Mouse (Mus musculus) spleen, postnatal 10 days (tissue): ENCODE results near the gene Cib4.

Source experiments
- DNase-seq, 2 experiments: peaks; one replicate each; pipeline ENCODE4 v3.0.0; 2021 to 2022; ENCODE audit warnings: low spot score in 2 of 2

Gene Cib4

GRCm38 (mm10) chr5:30545698-30546097 is at the start of gene Cib4:
Gene Cib4 (minus strand): TSS chr5:30545836.
- no peak for DNase-seq

DNA sequence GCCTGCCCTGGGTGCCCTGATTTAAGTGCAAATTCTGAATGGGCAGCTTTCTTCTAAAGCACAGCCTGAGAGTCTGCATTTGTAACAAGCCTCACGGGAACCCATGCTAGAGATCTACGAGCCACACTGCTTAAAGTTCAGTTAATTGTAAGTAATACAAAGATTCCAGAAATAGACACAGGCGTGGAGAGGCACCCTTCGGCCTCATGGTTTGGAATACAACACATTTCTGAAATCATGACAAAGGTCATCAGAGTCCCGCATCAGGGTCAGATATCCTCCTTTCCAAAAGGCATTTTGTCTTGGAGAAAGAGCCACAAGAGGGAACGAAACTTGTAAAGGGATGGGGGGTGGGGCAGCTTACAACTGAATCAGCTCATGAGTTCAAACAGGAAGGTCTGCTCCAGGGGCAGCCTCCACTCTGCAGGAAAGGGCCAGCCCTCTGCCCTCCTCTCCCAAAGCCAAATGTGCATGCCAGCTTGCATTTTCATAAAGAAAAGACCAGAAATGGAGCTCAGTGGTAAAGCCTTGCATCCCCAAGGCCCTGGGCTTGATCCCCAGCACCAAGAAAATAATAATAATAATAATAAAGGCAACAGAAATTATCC is 49.4 kb upstream of the Cib4 start:
- DNase-seq: no peak

DNA sequence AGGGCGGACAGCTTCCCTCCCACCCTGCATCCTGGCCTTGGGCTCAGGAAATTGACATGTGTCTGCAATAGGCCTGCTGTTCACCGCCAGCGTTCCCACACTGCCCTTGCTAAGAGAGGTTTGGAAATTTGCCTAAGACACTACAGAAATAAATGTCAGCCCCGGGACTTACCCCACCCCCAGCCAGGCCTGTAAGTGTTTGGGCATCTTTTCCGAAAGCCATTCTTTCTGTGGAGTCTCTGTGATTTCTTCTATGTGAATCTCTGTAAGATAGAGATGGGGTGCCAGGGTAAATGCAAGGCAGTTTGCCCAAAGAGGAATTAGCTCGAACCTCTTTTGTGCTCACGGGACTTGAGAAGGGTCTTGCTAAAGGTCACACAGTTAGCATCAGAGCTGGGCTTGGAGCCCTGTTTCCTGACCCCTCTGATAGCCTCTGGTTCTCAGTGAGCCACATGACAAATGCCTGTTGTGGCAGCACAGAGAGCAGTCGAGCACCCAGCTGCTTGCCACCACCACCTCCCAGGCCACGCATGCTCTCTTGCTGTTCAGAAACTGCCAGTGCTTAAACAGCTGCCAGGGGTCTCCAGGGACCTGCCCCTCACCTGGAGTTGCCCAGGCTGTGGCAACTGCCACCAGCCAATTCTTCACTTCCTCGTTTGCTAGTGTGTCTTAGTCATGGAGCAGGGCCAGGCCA is 48.3 kb upstream of the Cib4 start:
- DNase-seq: peak; percentile 13 to 78

DNA sequence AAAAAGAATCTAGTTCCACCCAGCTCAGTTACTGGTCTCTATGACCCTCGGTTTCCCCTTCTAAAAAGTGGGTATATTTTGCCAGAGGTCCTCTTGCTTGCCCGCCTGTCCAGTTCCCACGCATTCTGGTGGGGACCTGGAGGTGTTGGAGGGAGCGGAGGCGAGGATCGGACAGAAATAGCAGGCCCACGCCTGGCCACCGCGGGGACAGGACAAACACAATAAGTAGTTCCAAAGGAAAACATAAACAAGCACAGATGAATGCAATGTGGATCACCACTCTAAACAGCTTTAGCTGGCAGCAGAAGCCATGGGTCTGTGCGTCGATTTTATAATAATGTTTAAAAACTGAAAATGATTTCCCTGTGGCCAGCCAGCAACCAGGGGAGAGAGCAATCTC is 47.7 kb upstream of the Cib4 start:
- DNase-seq: no peak

GRCm38 (mm10) chr5:30592279-30592980 is 46.8 kb upstream of the Cib4 start:
- DNase-seq: no peak

DNA sequence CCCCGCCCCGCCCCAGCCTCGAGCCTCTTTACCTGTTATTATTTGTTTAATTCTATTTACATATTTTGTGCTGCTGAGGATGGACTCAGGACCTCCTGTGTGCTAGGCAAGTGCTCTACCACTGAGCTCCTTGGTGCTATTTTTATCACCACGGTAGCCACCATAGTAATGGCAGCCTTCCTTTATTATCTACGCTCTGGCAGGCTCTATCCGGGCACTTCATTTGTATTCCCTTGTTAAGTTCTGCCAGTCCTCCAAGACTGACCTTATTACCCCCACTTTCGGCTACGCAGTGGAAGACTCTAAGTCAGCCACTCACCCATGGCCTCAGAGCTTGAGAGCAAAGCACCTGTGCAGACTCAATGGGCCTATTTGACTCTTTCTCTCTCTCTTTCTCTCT is 46.1 kb upstream of the Cib4 start:
- DNase-seq: no peak

DNA sequence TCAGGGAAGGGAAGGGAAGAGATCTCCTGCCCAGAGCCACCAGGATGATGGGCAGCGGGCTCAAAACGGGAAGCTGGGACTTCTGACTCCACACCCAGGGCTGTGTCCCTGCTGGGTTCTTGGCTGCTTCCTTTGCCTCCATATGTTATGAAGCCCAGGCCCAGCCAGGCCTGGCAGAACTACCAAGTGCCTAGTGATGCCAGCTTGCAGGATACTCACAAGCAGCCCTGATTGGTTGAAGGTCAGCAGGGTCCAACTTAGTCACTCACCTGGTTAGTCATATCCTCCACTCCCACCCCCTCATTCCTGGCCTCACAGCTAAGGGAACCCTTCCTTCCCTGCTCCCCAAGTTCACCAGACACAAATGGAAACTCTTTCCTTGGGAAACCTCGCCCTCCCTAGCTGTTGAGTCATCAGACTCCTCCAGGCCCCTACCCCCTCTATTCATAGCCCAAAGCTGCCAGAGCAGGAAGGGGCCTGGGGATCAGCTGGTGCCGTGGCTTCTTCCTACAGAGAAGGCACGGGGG is 45.6 kb upstream of the Cib4 start:
- no peak for DNase-seq

GRCm38 (mm10) chr5:30590231-30590630 is 44.6 kb upstream of the Cib4 start:
- no peak for DNase-seq

- no peak for DNase-seq
Observed at GRCm38 (mm10) chr5:30589546-30589945, 43.9 kb upstream of the Cib4 start.

DNA sequence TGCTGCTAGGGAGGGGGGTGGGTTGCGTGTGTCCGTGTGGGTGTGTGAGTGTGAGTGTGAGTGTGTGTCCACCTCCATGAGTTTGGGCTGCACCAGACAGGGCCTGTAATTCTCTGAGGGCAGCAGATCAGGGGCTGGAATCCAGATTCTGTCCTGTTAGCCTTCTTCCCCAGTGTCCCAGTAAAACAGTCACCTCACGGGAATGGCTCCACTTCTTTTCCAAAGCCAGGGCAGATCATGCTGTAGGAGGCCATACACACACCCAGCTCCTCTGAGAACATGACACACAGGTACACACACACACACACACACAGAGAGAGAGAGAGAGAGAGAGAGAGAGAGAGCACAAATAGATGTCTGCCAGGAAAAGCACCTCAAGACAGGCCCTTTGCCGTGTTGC is 43.4 kb upstream of the Cib4 start:
- DNase-seq: no peak

- peak in 1 of 2 experiments; percentile 25 for DNase-seq
Observed at GRCm38 (mm10) chr5:30588301-30588968, 42.8 kb upstream of the Cib4 start.

DNA sequence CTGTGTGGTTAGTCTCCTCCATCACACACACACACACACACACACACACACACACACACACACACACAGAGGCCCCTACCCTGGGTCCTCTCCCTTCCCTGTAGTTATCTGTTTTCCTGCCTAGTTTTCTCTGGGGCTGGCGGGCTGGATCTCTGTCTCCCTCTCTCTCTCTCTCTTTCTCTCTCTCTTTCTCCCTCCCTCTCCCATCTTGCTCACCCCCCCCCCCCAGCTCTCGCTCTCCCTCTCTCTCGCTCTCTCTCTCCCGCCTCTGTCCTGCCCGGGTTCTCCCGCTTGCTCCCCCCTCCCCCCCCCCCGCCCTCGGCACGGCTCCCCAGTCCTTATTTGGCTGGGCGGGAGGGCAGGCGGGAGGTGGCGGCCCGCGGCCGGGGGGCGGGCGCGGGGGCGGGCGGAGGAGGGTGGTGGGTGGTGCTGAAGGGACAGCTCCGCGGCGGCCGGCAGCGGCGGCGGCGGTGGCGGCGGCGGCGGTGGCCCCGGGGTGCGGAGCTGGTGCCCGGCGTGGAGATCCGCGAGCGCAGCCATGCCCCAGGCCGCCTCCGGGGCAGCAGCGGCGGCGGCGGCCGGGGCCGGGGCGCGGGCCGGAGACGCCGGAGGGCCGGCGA is 42.2 kb upstream of the Cib4 start, which contains the start of gene Kcnk3:
Gene Kcnk3, plus strand, starts transcription at position 490 of the 620 bp plus-strand sequence.
- DNase-seq: peak; percentile 20 to 78

DNA sequence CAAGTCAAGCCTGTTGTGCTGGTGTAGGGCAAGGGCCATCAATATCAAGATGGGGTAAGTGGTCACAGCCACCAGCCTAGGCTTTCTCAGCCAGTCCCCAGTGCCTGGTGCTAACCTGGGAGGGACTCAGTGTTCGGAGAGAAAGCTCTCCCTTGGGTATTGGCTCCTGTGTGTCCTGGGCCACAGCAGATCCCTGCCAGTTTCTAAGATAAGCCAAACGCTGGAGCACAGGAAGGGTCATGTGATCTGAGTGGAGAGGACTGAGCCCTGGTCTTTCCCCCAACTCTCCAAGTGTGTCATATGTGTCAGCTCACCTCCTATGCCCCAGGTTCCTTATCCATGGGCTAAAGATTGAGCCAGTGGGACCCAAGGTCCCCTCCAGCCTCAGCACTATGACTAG is 41.5 kb upstream of the Cib4 start:
- DNase-seq: no peak

DNA sequence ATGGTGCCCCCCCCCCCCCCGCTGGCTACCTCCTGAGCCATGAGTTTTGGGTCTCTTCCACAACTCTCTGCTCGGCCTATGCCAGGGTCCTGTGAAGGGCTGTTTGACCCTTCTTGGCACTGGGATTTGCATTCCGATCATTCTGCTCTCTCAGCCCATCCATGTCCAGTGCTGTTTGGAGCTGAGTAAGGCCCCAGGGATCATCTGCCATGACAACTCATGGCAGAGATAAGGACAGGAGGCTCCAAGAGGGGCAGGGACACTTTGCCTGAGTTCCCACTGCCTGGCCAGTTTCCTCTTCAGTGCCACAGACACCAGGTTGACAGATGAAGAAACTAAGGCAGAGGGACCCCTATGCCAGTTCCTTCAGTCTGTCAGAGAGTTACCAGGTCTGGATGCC is 41.0 kb upstream of the Cib4 start:
- no peak for DNase-seq

- DNase-seq: no peak
Observed at GRCm38 (mm10) chr5:30582017-30582416, 36.4 kb upstream of the Cib4 start.

GRCm38 (mm10) chr5:30580725-30581124 is 35.1 kb upstream of the Cib4 start:
- no peak for DNase-seq

GRCm38 (mm10) chr5:30578445-30579080 is 32.9 kb upstream of the Cib4 start:
- DNase-seq: no peak

DNA sequence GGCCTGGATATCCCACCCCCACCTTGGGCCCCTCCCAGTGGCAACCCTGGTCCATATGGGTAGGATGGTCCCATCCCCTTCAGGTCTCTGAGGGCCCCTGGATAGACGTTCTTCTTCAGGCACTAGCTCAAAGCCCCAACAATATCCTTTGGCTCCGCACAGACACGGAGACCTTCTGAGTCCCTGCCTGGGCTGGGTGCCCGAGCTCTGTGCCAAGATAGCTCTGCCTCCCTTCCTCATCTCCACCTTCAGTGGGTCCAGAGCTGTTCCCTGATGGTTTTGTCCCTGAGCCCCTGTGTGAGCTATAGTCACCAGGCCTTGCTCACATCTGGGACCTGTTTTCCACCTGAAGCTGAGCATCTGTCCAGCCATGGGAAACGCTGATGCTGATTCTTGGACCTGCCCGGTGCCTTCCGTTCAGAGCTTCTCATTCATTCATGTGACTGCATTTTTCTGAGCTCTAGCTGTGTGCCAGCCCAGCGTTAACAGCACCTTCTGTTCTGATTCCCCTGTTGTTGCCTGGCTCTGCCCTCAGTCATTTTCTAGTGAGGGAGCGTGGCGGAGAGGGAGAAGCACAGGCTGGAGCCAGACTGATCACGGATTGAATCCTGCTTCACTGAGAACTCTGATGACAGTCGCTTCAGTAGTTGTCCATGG is 32.1 kb upstream of the Cib4 start:
- DNase-seq: no peak

GRCm38 (mm10) chr5:30577251-30577650 is 31.6 kb upstream of the Cib4 start:
- no peak for DNase-seq

GRCm38 (mm10) chr5:30576233-30576632 is 30.6 kb upstream of the Cib4 start:
- DNase-seq: no peak

GRCm38 (mm10) chr5:30574367-30574766 is 28.7 kb upstream of the Cib4 start:
- no peak for DNase-seq
